Mouse (Mus musculus): ENCODE data around the gene Ankrd34c.

The Ankrd34c gene

DNA sequence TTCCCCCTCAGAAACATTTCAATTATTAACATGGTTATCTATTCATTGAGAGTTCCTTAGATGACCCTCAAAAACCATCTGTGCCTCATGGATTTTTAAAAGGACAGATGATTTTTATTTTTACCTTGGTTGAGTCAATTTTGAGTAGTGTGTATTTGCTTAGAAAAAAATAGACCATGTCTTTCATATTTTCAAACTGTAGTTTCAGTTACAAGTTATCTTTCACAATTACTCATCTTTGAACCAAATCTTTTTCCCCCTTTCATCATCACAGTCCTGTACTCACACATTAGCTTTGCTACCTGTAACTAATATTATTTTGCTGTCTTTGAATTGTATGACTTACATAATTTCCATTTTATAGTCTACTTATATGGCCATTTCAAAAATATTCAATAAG is 1.8 kb upstream of the Ankrd34c start:
- TF ChIP-seq NANOG (IDR thresholded peaks at IDR 0.05; ENCODE audit: borderline replicate concordance, low read length) (no peak), CTCF (conservative IDR thresholded peaks at IDR 0.05; ENCODE audit: low read length) (no peak), POU5F1 (IDR thresholded peaks at IDR 0.05; ENCODE audit: borderline replicate concordance, low read length) (no peak)
- peaks cover 12% of the 10 kb centered on the region for H3K4me1 ChIP-seq (replicated peaks; ENCODE audit: low read depth, low read length)
- H3K27me3 ChIP-seq (ENCODE audit: insufficient read depth, low read length), result peaks cover 22% of the 10 kb centered on the region
- no peaks in the 10 kb centered on the region for H3K9me3 ChIP-seq (ENCODE audit: low read length)
- no peak overlapping the region for H3K4me3 ChIP-seq (replicated peaks; ENCODE audit: low read length)
- no peaks in the 10 kb centered on the region for H3K36me3 ChIP-seq (ENCODE audit: insufficient read depth, low read length)

DNA sequence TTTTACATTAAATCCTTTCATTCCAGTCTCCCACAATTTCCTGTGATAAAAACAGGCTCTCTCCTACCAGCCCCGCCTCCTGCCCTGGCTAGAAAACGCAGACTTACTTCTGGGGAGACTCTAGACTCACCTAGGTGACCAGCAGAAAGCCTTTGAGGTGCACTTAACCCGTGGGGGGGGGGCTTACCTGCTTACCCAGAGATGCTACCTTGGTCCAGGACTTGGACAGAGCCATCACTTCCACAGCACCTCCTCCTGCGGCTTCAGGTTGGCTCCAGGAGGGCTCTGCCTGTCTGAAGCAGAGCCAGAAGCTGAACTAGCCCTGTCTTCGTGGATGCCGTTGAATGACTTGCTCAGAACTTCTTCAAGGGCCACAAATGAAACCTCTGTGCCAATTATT is 387 bp downstream of the Ankrd34c start:
- no peak for TF ChIP-seq POU5F1 (IDR thresholded peaks at IDR 0.05; ENCODE audit: borderline replicate concordance, low read length)
- TF ChIP-seq NANOG (IDR thresholded peaks at IDR 0.05; ENCODE audit: borderline replicate concordance, low read length), result no peak
- TF ChIP-seq CTCF (conservative IDR thresholded peaks at IDR 0.05; ENCODE audit: low read length), result no peak
- Histone ChIP-seq H3K9me3 (ENCODE audit: low read length) (no peaks in the 10 kb centered on the region), H3K4me1 (replicated peaks; ENCODE audit: low read depth, low read length) (peaks cover 12% of the 10 kb centered on the region), H3K27me3 (ENCODE audit: insufficient read depth, low read length) (peaks cover 22% of the 10 kb centered on the region), H3K4me3 (replicated peaks; ENCODE audit: low read length) (no peak overlapping the region), H3K36me3 (ENCODE audit: insufficient read depth, low read length) (no peaks in the 10 kb centered on the region)

DNA sequence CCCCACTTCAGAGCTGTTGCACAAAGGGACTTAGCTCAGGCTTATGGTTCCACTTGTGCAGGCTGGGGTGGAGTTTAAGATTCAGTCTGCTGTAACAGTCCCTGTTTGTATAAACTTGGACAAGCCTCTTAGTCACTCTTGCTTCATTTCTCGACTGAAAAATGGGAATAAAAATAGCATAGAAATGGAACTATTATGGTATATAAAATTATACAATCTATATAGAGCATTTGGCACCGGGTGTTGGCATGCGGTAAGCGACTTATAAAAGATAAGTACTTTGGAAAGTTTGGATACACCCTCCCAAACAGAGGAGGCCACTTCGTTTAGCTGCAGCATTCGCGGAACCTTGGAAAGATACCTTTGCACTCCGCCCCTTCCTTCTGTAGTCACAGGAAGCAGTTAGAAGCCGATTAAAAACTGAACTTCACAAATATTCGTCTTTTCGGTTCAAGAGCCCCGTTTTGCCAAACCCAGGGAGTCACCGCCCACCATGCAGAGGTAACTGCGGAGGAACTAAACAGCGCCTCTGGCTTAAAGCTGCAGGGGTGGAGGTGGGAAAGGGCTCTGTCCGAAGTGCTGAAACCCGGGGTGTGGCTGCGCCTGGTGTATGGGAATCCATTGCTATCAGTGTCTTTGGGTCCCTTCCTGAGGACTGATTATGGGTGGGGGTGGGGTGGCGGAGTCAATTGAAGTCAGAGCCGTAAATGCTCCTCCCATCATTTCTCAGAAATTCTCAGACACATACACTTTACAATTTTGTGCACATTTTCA is 1.2 kb downstream of the Ankrd34c start:
- H3K4me1 ChIP-seq (replicated peaks; ENCODE audit: low read depth, low read length), result peaks cover 12% of the 10 kb centered on the region
- no peaks in the 10 kb centered on the region for H3K36me3 ChIP-seq (ENCODE audit: insufficient read depth, low read length)
- H3K4me3 ChIP-seq (replicated peaks; ENCODE audit: low read length), result 0 out of 2 replicates have a peak overlapping the region, but pooled peaks have one; percentile 20
- H3K9me3 ChIP-seq (ENCODE audit: low read length), result no peaks in the 10 kb centered on the region
- TF ChIP-seq CTCF (conservative IDR thresholded peaks at IDR 0.05; ENCODE audit: low read length) (no peak), POU5F1 (IDR thresholded peaks at IDR 0.05; ENCODE audit: borderline replicate concordance, low read length) (no peak), NANOG (IDR thresholded peaks at IDR 0.05; ENCODE audit: borderline replicate concordance, low read length) (no peak)
- H3K27me3 ChIP-seq (ENCODE audit: insufficient read depth, low read length), result peaks cover 22% of the 10 kb centered on the region

DNA sequence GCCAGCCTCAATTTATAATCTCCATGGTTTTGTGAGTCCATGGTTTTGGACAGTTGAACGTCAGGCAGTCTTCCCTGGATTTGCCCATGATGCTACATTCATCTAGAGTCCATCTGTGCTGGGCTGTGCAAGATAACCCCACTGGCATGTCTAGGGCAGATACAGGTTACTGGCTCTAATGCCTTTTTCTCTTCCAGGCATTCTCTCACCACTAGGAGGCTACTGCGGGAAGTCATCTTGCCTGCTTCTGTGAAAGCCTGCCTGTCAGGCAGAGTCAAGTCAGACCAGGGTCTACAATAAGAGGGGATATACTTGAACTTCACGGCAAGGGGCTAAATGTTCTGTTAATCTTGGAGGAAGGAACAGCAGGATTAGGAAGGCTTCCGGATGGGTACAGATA is 31.4 kb downstream of the Ankrd34c start:
- peaks cover 10% of the 10 kb centered on the region; the same call in 1 of the 2 replicates for H3K4me1 ChIP-seq (replicated peaks; ENCODE audit: low read depth, low read length)
- H3K4me3 ChIP-seq (replicated peaks; ENCODE audit: low read length), result no peak overlapping the region
- H3K27me3 ChIP-seq (ENCODE audit: insufficient read depth, low read length), result peaks cover 32% of the 10 kb centered on the region
- H3K36me3 ChIP-seq (ENCODE audit: insufficient read depth, low read length), result no peaks in the 10 kb centered on the region
- TF ChIP-seq NANOG (IDR thresholded peaks at IDR 0.05; ENCODE audit: borderline replicate concordance, low read length) (no peak), CTCF (conservative IDR thresholded peaks at IDR 0.05; ENCODE audit: low read length) (peak; percentile 57)
- H3K9me3 ChIP-seq (ENCODE audit: low read length), result no peaks in the 10 kb centered on the region

DNA sequence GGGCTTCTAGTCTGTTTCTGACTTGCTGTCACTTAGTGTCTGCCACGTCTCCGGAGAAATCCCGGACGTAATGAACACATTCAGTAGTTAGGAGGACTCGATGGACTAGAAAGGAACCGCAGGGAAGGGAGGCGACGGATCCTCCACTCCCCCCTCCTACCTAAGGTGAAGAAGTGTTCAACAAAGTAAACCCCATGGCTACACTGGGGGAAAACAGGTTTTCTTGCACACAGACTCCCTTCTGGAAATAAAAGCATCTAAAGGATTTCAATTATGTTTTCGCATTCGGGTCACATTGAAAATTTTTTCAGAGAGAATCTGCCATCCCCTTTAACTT is 33.1 kb downstream of the Ankrd34c start:
- peak overlapping the region; percentile 82 for H3K4me3 ChIP-seq (replicated peaks; ENCODE audit: low read length)
- peaks cover 10% of the 10 kb centered on the region; the same call in 1 of the 2 replicates for H3K4me1 ChIP-seq (replicated peaks; ENCODE audit: low read depth, low read length)
- no peaks in the 10 kb centered on the region for H3K9me3 ChIP-seq (ENCODE audit: low read length)
- H3K27me3 ChIP-seq (ENCODE audit: insufficient read depth, low read length), result peaks cover 32% of the 10 kb centered on the region
- no peak for TF ChIP-seq POU5F1 (IDR thresholded peaks at IDR 0.05; ENCODE audit: borderline replicate concordance, low read length)
- no peak for TF ChIP-seq CTCF (conservative IDR thresholded peaks at IDR 0.05; ENCODE audit: low read length)
- no peak for TF ChIP-seq NANOG (IDR thresholded peaks at IDR 0.05; ENCODE audit: borderline replicate concordance, low read length)
- H3K36me3 ChIP-seq (ENCODE audit: insufficient read depth, low read length), result no peaks in the 10 kb centered on the region

DNA sequence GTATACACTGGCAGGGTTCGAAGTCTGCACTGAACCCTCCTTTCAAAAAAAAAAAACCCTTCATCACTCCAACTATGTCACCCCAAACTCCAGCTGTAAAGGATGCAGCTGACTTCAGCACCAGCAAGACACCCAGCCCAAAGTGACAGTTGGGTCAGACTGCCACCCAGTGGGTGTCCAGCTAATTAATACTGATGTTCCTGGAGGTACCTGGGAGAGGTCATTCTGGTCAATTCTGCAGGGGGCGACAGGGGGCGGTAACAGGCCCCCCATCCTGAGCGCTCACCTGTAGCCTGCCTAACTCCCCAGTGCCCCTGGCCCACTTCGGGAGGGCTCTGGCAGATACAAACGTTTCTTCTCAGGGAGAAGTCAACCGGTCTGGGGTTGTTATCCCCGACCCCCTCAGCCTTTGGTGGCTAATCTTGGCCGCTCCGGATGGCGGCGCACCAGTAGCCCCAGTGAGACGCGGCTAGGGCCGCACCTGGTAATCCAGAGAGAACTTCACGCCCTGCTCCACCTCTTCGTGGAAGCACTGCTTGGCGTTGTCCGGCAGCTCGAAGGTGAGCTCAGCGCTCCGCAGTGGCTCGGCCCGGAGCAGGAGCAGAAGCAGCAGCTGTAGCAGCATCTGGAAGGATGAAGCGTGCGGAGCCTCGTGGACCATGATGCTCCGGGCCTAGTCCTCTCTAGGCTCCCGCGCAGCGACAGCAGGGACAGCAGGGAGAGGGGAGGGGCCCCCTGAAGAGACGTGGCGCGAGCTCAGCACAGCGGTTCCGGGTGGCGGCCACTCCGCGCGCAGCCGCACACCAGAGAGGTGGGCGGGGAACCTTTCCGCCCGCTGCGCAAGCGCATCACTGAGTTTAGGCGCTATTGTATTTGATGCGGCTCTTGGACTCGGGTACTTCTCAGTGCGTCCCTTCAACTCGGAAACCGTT is 33.7 kb downstream of the Ankrd34c start, which contains the start of gene Tmed3:
Gene Tmed3 (minus strand): TSS at position 804 of the 932 bp plus-strand sequence.
- H3K4me3 ChIP-seq (replicated peaks; ENCODE audit: low read length), result peak within 1 kb of the TSS; percentile 82
- no peaks in the 10 kb centered on the region for H3K36me3 ChIP-seq (ENCODE audit: insufficient read depth, low read length)
- H3K9me3 ChIP-seq (ENCODE audit: low read length), result no peaks in the 10 kb centered on the region
- TF ChIP-seq CTCF (conservative IDR thresholded peaks at IDR 0.05; ENCODE audit: low read length), result no peak
- no peak for TF ChIP-seq NANOG (IDR thresholded peaks at IDR 0.05; ENCODE audit: borderline replicate concordance, low read length)
- TF ChIP-seq POU5F1 (IDR thresholded peaks at IDR 0.05; ENCODE audit: borderline replicate concordance, low read length), result no peak
- H3K4me1 ChIP-seq (replicated peaks; ENCODE audit: low read depth, low read length), result peaks cover 10% of the 10 kb centered on the region; the same call in 1 of the 2 replicates
- peaks cover 31% of the 10 kb centered on the region for H3K27me3 ChIP-seq (ENCODE audit: insufficient read depth, low read length)

DNA sequence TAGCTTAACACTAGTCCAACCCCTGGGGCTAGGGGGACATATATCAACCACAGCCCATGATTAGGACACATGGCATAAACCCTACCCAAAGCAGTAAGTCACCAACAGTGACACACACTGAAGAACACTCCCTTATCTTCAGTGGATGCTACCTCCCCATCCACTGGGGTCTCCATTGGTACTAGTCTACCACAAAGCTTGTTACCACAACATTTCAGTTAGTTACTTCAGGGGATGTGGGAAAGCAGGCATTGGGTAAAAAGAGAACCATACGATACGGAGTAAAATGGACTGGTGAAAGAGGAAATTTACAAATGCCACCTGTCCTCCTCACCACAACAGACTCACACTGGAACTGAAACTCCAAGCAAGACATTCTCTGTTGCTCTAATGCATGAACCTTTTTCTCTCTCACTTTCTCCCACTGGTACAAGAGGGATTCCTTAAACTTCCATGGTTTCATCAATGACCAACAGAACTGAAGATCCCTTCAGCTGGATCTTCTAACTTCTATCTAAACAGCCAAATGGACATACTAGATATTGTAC is 37.3 kb downstream of the Ankrd34c start:
- Histone ChIP-seq H3K4me3 (replicated peaks; ENCODE audit: low read length) (no peak overlapping the region), H3K4me1 (replicated peaks; ENCODE audit: low read depth, low read length) (peaks cover 10% of the 10 kb centered on the region; the same call in 1 of the 2 replicates), H3K27me3 (ENCODE audit: insufficient read depth, low read length) (peaks cover 29% of the 10 kb centered on the region), H3K36me3 (ENCODE audit: insufficient read depth, low read length) (no peaks in the 10 kb centered on the region), H3K9me3 (ENCODE audit: low read length) (no peaks in the 10 kb centered on the region)
- no peak for TF ChIP-seq CTCF (conservative IDR thresholded peaks at IDR 0.05; ENCODE audit: low read length)
- no peak for TF ChIP-seq NANOG (IDR thresholded peaks at IDR 0.05; ENCODE audit: borderline replicate concordance, low read length)
- TF ChIP-seq POU5F1 (IDR thresholded peaks at IDR 0.05; ENCODE audit: borderline replicate concordance, low read length), result no peak

DNA sequence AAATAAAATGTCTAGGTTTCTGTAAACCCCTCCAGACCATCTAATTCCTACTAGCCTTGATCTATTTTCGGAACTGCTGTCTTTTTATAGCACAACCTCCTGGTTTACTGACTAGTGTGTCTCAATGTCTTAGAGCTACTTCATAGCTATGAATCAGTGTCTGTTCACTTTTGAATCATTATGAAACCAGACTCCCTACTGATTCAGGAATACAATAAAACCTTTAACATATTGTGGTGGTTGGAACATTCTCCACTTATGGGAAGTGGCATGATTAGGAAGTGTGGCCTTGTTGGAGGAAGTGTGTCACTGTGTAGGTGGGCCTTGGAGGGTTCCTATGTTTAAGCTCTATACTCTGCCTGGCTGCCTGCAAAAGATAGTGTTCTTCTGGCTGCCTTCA is 43.1 kb downstream of the Ankrd34c start:
- Histone ChIP-seq H3K4me1 (replicated peaks; ENCODE audit: low read depth, low read length) (no peaks in the 10 kb centered on the region), H3K36me3 (ENCODE audit: insufficient read depth, low read length) (no peaks in the 10 kb centered on the region), H3K9me3 (ENCODE audit: low read length) (no peaks in the 10 kb centered on the region), H3K4me3 (replicated peaks; ENCODE audit: low read length) (no peak overlapping the region), H3K27me3 (ENCODE audit: insufficient read depth, low read length) (no peaks in the 10 kb centered on the region)
- TF ChIP-seq NANOG (IDR thresholded peaks at IDR 0.05; ENCODE audit: borderline replicate concordance, low read length), result no peak
- no peak for TF ChIP-seq POU5F1 (IDR thresholded peaks at IDR 0.05; ENCODE audit: borderline replicate concordance, low read length)
- TF ChIP-seq CTCF (conservative IDR thresholded peaks at IDR 0.05; ENCODE audit: low read length), result no peak

Data from E14TG2a.4 (cell line).